Comparison of ENCODE assay signal across 21 mouse cellular contexts in the genomic region with DNA sequence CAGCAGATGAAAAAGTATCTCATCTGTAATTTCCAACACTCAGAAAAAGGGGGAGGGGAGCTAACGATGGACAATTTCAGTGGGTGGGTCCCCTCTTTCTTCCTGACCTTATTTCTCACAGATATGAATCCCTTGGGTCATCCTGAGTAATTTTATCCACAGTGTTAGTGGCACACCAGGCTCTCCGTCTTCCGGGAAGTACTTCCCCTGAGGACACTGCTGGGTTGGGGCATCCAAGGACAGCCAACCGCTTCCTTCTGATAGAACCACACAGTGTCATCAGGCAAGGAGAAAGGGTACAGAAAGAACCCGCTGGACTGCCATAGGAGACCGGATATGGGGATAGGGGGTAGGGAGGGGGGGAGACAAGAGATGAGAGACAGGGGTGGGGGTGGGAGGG.
"Had no signal": no experiment of that assay in that cellular context is flagged by ENCODE, and none has a peak within 500 bp of the region (broad histone marks: within the 10 kb centered on the region; RNA-seq: fewer than 3 reads in every experiment).

No protein-coding gene starts in this region.

- DNase-seq: gastrocnemius, postnatal 14 days; gastrocnemius, postnatal 36 days; heart, adult 18-20 months; heart, postnatal 10 days; heart, postnatal 36 days; kidney, adult 11 months; kidney, adult 2 months; kidney, adult 9 months; kidney, postnatal 14 days; layer of hippocampus, adult 9-11 months; layer of hippocampus, postnatal 36 days; left cerebral cortex, postnatal 4 days had no signal

- H3K4me3 ChIP-seq: heart, embryonic 12.5 days; hindbrain, embryonic 13.5 days; hindbrain, embryonic 15.5 days; kidney, embryonic 15.5 days; limb, embryonic 13.5 days; limb, embryonic 15.5 days had no signal

- ATAC-seq: hindbrain, postnatal 0 days; intestine, embryonic 16.5 days had no signal

- H3K9ac ChIP-seq: heart, embryonic 12.5 days; hindbrain, embryonic 13.5 days; hindbrain, embryonic 15.5 days; kidney, embryonic 15.5 days; limb, embryonic 13.5 days; limb, embryonic 15.5 days had no signal

- H3K4me2 ChIP-seq: heart, embryonic 12.5 days; hindbrain, embryonic 13.5 days; hindbrain, embryonic 15.5 days; kidney, embryonic 15.5 days; limb, embryonic 13.5 days; limb, embryonic 15.5 days had no signal

- H3K27me3 ChIP-seq: heart, embryonic 12.5 days; hindbrain, embryonic 13.5 days; hindbrain, embryonic 15.5 days; kidney, embryonic 15.5 days; limb, embryonic 13.5 days; limb, embryonic 15.5 days had no signal

- H3K27ac ChIP-seq: hindbrain, embryonic 13.5 days; hindbrain, embryonic 15.5 days; hindbrain, postnatal 0 days; kidney, embryonic 15.5 days; kidney, postnatal 0 days; limb, embryonic 13.5 days; limb, embryonic 15.5 days had no signal

- H3K36me3 ChIP-seq: heart, embryonic 12.5 days; hindbrain, embryonic 13.5 days; hindbrain, embryonic 15.5 days; kidney, embryonic 15.5 days; limb, embryonic 13.5 days; limb, embryonic 15.5 days had no signal

- H3K4me1 ChIP-seq: hindbrain, embryonic 13.5 days; hindbrain, embryonic 15.5 days; limb, embryonic 13.5 days; limb, embryonic 15.5 days had no signal

- H3K9me3 ChIP-seq: heart, embryonic 12.5 days; hindbrain, embryonic 13.5 days; hindbrain, embryonic 15.5 days; kidney, embryonic 15.5 days; limb, embryonic 13.5 days; limb, embryonic 15.5 days had no signal
